Mouse (Mus musculus) liver, embryonic 12.5 days (tissue): ENCODE results near the gene Tbc1d16. TPM values are rescaled to one million over a fixed set of nuclear protein-coding genes. Genes with fewer than 3 reads are reported as not detected.

Experiments used
- ATAC-seq: fragments of 200-750 bp; cut with Nextera tagmentation; 2 replicates; pipeline ENCODE4 v1.8.0; 2017; ENCODE audit warnings: moderate number of reproducible peaks, mild to moderate bottlenecking, moderate library complexity
- H3K27ac ChIP-seq: fragments of 300-500 bp; sonication (generic); 2 replicates; pipeline ENCODE4 v1.5.1; 2016; ENCODE audit warnings: mild to moderate bottlenecking
- H3K27me3 ChIP-seq: fragments of 300-500 bp; sonication (generic); replicated peaks from 2 replicates; pipeline ENCODE4 v1.6.1; 2016; ENCODE audit warnings: mild to moderate bottlenecking, moderate library complexity
- H3K36me3 ChIP-seq: fragments of 300-500 bp; sonication (generic); 2 replicates; pipeline ENCODE4 v1.6.1; 2016; ENCODE audit warnings: mild to moderate bottlenecking, moderate library complexity
- H3K4me1 ChIP-seq: fragments of 300-500 bp; sonication (generic); 2 replicates; pipeline ENCODE4 v1.6.1; 2016
- H3K4me2 ChIP-seq: fragments of 300-500 bp; sonication (generic); 2 replicates; pipeline ENCODE4 v1.6.1; 2016; ENCODE audit warnings: mild to moderate bottlenecking, moderate library complexity
- H3K4me3 ChIP-seq: fragments of 300-500 bp; sonication (generic); 2 replicates; pipeline ENCODE4 v1.5.1; 2016; ENCODE audit warnings: mild to moderate bottlenecking, moderate library complexity
- H3K9ac ChIP-seq: fragments of 300-500 bp; sonication (generic); 2 replicates; pipeline ENCODE4 v1.6.1; 2016; ENCODE audit warnings: mild to moderate bottlenecking, moderate library complexity
- H3K9me3 ChIP-seq: fragments of 300-500 bp; sonication (generic); replicated peaks from 2 replicates; pipeline ENCODE4 v1.6.1; 2016; ENCODE audit warnings: mild to moderate bottlenecking, moderate library complexity
- WGBS: fragments of 180-500 bp; shearing (Covaris S2); methylation state at CpG from one replicate; pipeline ENCODE4 v1.1.7; 2016; ENCODE audit not compliant: insufficient replicate concordance; 5-methylcytosine and 5-hydroxymethylcytosine counted together
- polyA plus RNA-seq: library from polyadenylated mRNA; unstranded; fragments of >200 nt; fragmentation: Nextera tagmentation; extraction: Ambion mirVana; gene quantifications from 2 replicates; pipeline ENCODE4 v1.2.1, GENCODE M21; 2016

Tbc1d16 gene
- polyA plus RNA-seq, 1 experiment from 2014 or later: 1.8 TPM

- peak overlapping the region; percentile 33 for H3K4me3 ChIP-seq
- peaks cover 48% of the 10 kb centered on the region for H3K4me1 ChIP-seq
- H3K9me3 ChIP-seq: no peaks in the 10 kb centered on the region
- peaks cover 15% of the 10 kb centered on the region for H3K27me3 ChIP-seq
- H3K9ac ChIP-seq: peak overlapping the region; percentile 53
- H3K4me2 ChIP-seq: peak overlapping the region; percentile 73
- ATAC-seq: peak; percentile 83
- peak overlapping the region; percentile 74 for H3K27ac ChIP-seq
- WGBS: 6% methylated on average over 18 of the region's 18 CpGs
- no peaks in the 10 kb centered on the region for H3K36me3 ChIP-seq
Measured at GRCm38 (mm10) chr11:119215038-119215904, 13.0 kb downstream of the Tbc1d16 start.

GRCm38 (mm10) chr11:119213166-119213885 lies 15.0 kb downstream of the Tbc1d16 start:
- Histone ChIP-seq H3K4me1 (peaks cover 42% of the 10 kb centered on the region), H3K9me3 (no peaks in the 10 kb centered on the region), H3K4me2 (no peak overlapping the region), H3K9ac (no peak overlapping the region), H3K36me3 (peaks cover 6% of the 10 kb centered on the region; the same call in 1 of the 2 replicates), H3K27ac (no peak overlapping the region), H3K27me3 (peaks cover 15% of the 10 kb centered on the region; the same call in 1 of the 2 replicates), H3K4me3 (no peak overlapping the region)
- no peak for ATAC-seq
- WGBS: 60% methylated on average over 19 of the region's 19 CpGs

GRCm38 (mm10) chr11:119211604-119212309 lies 16.5 kb downstream of the Tbc1d16 start:
- Histone ChIP-seq H3K27me3 (peaks cover 10% of the 10 kb centered on the region; the same call in 1 of the 2 replicates), H3K9me3 (no peaks in the 10 kb centered on the region), H3K9ac (no peak overlapping the region), H3K4me1 (peaks cover 42% of the 10 kb centered on the region), H3K4me3 (no peak overlapping the region), H3K36me3 (peaks cover 10% of the 10 kb centered on the region; the same call in 1 of the 2 replicates), H3K4me2 (no peak overlapping the region), H3K27ac (no peak overlapping the region)
- 79% methylated on average over 21 of the region's 21 CpGs for WGBS
- no peak for ATAC-seq

GRCm38 (mm10) chr11:119210321-119211100 lies 17.8 kb downstream of the Tbc1d16 start:
- no peak overlapping the region for H3K4me2 ChIP-seq
- H3K9me3 ChIP-seq: no peaks in the 10 kb centered on the region
- H3K4me1 ChIP-seq: peaks cover 31% of the 10 kb centered on the region
- WGBS: 72% methylated on average over 32 of the region's 32 CpGs
- H3K36me3 ChIP-seq: peaks cover 15% of the 10 kb centered on the region; the same call in 1 of the 2 replicates
- H3K4me3 ChIP-seq: no peak overlapping the region
- no peak for ATAC-seq
- 0 out of 2 replicates have a peak, but pooled peaks cover 4% of the 10 kb centered on the region for H3K27me3 ChIP-seq
- no peak overlapping the region for H3K27ac ChIP-seq
- no peak overlapping the region for H3K9ac ChIP-seq

GRCm38 (mm10) chr11:119209371-119210025 lies 18.8 kb downstream of the Tbc1d16 start:
- no peak for ATAC-seq
- Histone ChIP-seq H3K36me3 (peaks cover 17% of the 10 kb centered on the region; the same call in 1 of the 2 replicates), H3K4me2 (no peak overlapping the region), H3K9me3 (no peaks in the 10 kb centered on the region), H3K27ac (no peak overlapping the region), H3K4me1 (peaks cover 21% of the 10 kb centered on the region), H3K27me3 (0 out of 2 replicates have a peak, but pooled peaks cover 4% of the 10 kb centered on the region), H3K4me3 (no peak overlapping the region), H3K9ac (no peak overlapping the region)
- WGBS: 72% methylated on average over 10 of the region's 10 CpGs

- Histone ChIP-seq H3K4me1 (peaks cover 15% of the 10 kb centered on the region), H3K27ac (no peak overlapping the region), H3K36me3 (peaks cover 17% of the 10 kb centered on the region; the same call in 1 of the 2 replicates), H3K9me3 (no peaks in the 10 kb centered on the region), H3K4me3 (no peak overlapping the region), H3K9ac (no peak overlapping the region), H3K4me2 (no peak overlapping the region), H3K27me3 (0 out of 2 replicates have a peak, but pooled peaks cover 4% of the 10 kb centered on the region)
- 84% methylated on average over 20 of the region's 20 CpGs for WGBS
- ATAC-seq: no peak
Measured at GRCm38 (mm10) chr11:119208870-119209370, 19.4 kb downstream of the Tbc1d16 start.

- Histone ChIP-seq H3K4me1 (peaks cover 6% of the 10 kb centered on the region; the same call in 1 of the 2 replicates), H3K9me3 (no peaks in the 10 kb centered on the region), H3K27ac (no peak overlapping the region), H3K36me3 (peaks cover 17% of the 10 kb centered on the region; the same call in 1 of the 2 replicates), H3K4me3 (no peak overlapping the region), H3K4me2 (no peak overlapping the region), H3K27me3 (0 out of 2 replicates have a peak, but pooled peaks cover 4% of the 10 kb centered on the region), H3K9ac (no peak overlapping the region)
- WGBS: 69% methylated on average over 6 of the region's 6 CpGs
- ATAC-seq: no peak
Measured at GRCm38 (mm10) chr11:119207986-119208385, 20.3 kb downstream of the Tbc1d16 start.

- Histone ChIP-seq H3K4me3 (no peak overlapping the region), H3K36me3 (peaks cover 17% of the 10 kb centered on the region; the same call in 1 of the 2 replicates), H3K9me3 (no peaks in the 10 kb centered on the region), H3K4me2 (no peak overlapping the region), H3K4me1 (peaks cover 2% of the 10 kb centered on the region; the same call in 1 of the 2 replicates), H3K27me3 (0 out of 2 replicates have a peak, but pooled peaks cover 4% of the 10 kb centered on the region), H3K9ac (no peak overlapping the region), H3K27ac (no peak overlapping the region)
- 31% methylated on average over 5 of the region's 5 CpGs for WGBS
- no peak for ATAC-seq
Measured at GRCm38 (mm10) chr11:119206562-119206961, 21.7 kb downstream of the Tbc1d16 start.

GRCm38 (mm10) chr11:119205738-119206137 lies 22.6 kb downstream of the Tbc1d16 start:
- no peak overlapping the region for H3K27ac ChIP-seq
- no peak overlapping the region for H3K4me2 ChIP-seq
- no peaks in the 10 kb centered on the region for H3K4me1 ChIP-seq
- H3K36me3 ChIP-seq: peaks cover 17% of the 10 kb centered on the region; the same call in 1 of the 2 replicates
- no peak overlapping the region for H3K4me3 ChIP-seq
- H3K9ac ChIP-seq: no peak overlapping the region
- ATAC-seq: no peak
- WGBS: 74% methylated on average over 10 of the region's 10 CpGs
- H3K9me3 ChIP-seq: no peaks in the 10 kb centered on the region
- 0 out of 2 replicates have a peak, but pooled peaks cover 4% of the 10 kb centered on the region for H3K27me3 ChIP-seq

GRCm38 (mm10) chr11:119203423-119203822 lies 24.9 kb downstream of the Tbc1d16 start:
- H3K27ac ChIP-seq: no peak overlapping the region
- no peaks in the 10 kb centered on the region for H3K27me3 ChIP-seq
- no peak overlapping the region for H3K4me2 ChIP-seq
- no peaks in the 10 kb centered on the region for H3K9me3 ChIP-seq
- H3K4me1 ChIP-seq: no peaks in the 10 kb centered on the region
- H3K9ac ChIP-seq: no peak overlapping the region
- no peak overlapping the region for H3K4me3 ChIP-seq
- ATAC-seq: no peak
- WGBS: 45% methylated on average over 5 of the region's 5 CpGs
- peaks cover 11% of the 10 kb centered on the region; the same call in 1 of the 2 replicates for H3K36me3 ChIP-seq
